Mouse (Mus musculus) urinary bladder, postnatal 25 days (tissue): Measurements from ENCODE around the gene Olfr115.

Experiments
- DNase-seq: peaks from one replicate; pipeline ENCODE4 v3.0.0; 2022; ENCODE audit warnings: low spot score

The Olfr115 gene

DNA sequence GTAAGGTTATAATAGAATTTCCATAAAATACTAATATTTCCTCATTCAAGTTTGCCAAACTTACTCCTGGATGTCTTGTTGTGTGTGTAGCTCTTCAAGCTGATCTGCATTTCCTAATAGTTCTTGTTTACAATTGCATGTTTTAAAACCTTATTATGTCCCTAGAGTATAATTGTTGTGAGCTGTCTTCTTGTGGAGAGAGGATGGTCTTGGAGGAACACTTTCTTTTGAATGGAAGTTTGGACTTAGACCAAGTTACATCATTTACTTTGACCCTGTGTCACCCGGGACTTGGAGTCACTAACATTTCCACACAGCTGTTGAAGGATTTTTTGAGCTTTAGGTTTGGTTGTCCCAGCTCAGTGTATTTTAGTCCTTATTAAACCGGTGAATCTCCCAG is at the start of gene Olfr115, which contains the start of gene Olfr116:
TSS of gene Olfr115 (minus strand) at position 101 of the 400 bp plus-strand sequence.
TSS of gene Olfr116 (minus strand) at position 191 of the 400 bp plus-strand sequence.
- no peak for DNase-seq

DNA sequence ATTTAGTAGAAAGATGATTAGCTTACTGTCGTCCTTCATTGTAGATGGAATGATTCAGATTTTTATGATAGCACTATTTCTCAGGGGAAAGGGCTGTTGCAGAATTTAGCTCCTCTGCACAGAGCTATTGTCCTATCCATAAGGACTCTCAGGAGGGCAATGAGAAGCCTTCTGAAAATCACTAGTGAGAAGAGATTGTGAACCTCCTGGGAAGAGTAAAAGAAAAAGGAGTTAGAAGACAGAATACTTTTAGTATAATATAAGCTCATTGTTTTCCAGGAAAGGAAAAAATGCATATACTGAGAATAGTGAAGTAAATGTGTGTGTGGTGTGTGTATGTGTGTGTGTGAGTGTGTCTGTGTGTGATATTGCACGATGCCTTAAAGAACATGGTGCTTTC is 39.8 kb upstream of the Olfr115 start, which contains the start of gene Olfr118:
TSS of gene Olfr118 (plus strand) at position 301 of the 400 bp plus-strand sequence.
- DNase-seq = no peak

DNA sequence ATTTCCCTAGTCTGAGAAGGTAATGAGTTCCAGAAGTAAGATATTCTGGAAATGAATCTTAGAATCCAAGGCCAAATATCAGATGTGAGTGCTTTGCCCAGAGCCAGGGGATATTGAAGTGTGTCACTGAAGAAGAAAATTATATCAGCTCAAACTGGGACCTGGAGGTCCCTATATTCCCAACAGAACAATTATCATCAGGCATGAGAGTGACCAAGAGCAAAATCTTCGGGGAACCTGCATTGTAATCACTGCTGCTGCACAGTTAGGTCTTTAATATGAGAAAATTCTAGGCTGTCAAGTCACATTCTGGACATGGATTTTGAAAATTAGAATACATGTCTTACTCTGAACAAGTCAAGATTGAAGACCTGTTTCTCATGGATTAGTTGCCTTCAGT is 36.8 kb upstream of the Olfr115 start, which contains the start of gene Olfr117:
TSS of gene Olfr117 (minus strand) at position 101 of the 400 bp plus-strand sequence.
- no peak for DNase-seq

DNA sequence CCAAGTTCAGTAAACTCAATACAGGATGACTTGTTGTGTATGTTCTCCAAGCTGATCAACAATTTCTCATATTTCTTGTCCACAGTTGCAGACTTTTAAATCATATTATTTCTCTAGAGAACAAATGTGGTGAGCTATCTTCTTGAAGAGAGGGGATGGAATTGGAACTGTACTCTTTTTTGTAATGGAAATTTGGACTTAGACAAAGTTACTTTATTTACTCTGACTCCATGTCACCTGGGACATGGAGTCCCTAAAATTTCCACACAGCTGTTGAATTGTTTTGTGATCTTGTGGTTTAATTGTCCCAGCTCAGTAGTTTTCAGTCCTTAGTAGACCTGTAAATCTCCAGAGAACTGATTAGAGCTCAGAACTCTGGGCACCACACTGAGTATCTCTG is 34.3 kb downstream of the Olfr115 start, which contains the start of gene Olfr114:
TSS of gene Olfr114 (minus strand) at position 101 of the 400 bp plus-strand sequence.
- no peak for DNase-seq

DNA sequence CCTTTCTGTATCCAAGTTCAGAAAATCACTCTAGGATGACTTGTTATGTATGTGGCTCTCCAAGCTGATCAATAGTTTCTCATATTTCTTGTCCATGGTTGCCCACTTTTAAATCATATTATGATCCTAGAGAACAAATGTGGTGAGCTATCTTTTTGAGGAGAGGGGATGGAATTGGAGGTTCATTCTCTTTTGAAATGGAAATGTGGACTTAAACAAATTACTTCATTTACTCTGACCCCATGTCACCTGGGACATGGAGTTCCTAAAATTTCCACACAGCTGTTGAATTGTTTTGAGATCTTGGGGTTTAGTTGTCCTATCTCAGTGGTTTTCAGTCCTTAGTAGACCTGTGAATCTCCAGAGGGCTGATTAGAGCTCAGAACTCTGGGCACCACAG is 49.3 kb downstream of the Olfr115 start, which contains the start of gene Olfr113:
TSS of gene Olfr113 (minus strand) at position 101 of the 400 bp plus-strand sequence.
- DNase-seq = no peak

DNA sequence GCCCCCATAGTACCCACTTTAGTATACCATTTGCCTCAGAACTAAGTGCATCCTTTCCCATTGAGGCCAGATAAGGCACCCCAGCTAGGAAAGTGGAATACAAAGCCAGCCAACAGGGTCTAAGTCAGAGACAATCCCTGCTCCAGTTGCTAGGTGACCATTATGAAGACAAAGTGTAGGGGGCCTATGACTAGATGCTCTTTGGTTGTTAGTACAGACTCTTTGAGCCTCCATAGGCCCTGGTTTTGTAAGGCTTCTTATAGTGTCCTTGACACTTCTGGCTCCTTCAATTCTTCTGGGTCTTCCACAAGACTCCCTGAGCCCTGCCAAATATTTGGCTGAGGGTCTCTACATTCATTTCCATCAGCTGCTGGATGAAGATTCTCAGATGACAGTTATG is 57.6 kb downstream of the Olfr115 start, which contains the start of gene Olfr112:
TSS of gene Olfr112 (minus strand) at position 101 of the 400 bp plus-strand sequence.
- DNase-seq = no peak
